Mouse (Mus musculus): ENCODE measurements around the gene Cbx6. TPM values are rescaled to one million over a fixed set of nuclear protein-coding genes. Genes with fewer than 3 reads are reported as not detected.

The Cbx6 gene
- total and polyA plus RNA-seq, 2 experiments = 1.2 to 3.7 TPM

DNA sequence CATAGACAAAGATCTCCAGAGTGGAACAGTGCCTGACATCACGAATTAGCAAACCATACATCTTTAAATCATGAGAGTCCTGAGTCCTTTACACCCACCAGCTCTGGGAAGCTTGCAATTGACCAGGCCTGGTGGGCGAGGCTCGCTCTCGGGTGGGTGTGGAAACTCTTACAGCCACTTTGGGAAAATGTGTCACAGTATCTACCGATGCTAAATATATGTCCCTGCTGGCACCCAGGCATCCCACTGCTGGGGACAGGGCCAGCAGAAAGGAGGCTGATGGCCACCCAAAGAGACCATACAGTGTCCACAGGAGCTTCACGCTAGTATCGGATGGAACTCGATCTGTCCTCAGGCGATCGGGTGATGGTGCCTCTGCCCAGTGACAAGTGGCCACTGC, 35.9 kb downstream of the Cbx6 start:
- no peak for TF ChIP-seq CTCF (IDR thresholded peaks at IDR 0.05; ENCODE audit: low read depth, low read length)
- TF ChIP-seq POLR2A (IDR thresholded peaks at IDR 0.05; ENCODE audit: extremely low read depth, insufficient read depth, low read length) = no peak
- Histone ChIP-seq H3K9ac (ENCODE audit: low read depth, low read length) (no peak overlapping the region), H3K4me1 (ENCODE audit: control insufficient read depth, insufficient read depth, low read length) (no peaks in the 10 kb centered on the region), H3K79me2 (ENCODE audit: control insufficient read depth, insufficient read depth, low read length) (no peaks in the 10 kb centered on the region), H3K27ac (replicated peaks; ENCODE audit: insufficient read depth, low read depth, low read length) (no peak overlapping the region), H3K4me3 (ENCODE audit: insufficient read depth, low read depth, low read length) (no peak overlapping the region), H3K36me3 (ENCODE audit: control insufficient read depth, insufficient read depth, low read length) (no peaks in the 10 kb centered on the region), H3K27me3 (ENCODE audit: control insufficient read depth, insufficient read depth, low read length) (peaks cover 4% of the 10 kb centered on the region)
- no peak for DNase-seq (ENCODE audit: extremely low read depth, low read depth, low spot score)
- WGBS = 86% methylated on average over 10 of the region's 10 CpGs

DNA sequence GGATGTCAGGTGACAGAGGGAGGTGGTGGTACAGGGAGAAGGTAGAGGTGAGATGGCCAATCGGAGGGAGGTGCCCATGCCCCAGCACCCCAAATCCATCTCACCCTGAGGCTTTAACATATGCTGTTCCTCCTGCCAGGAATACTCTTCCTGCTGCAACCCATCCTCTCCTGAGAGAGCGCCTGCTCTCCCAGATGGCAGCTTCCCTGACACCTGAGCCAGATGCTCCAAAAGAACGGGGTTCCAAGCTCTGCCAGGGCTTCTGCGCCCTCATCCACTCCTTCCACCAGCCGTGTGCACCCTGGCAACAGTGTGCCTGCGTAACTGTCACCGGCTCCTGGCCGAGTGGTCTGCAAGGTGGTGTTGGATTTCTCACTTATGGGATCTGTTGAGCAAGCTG, 36.8 kb downstream of the Cbx6 start:
- Histone ChIP-seq H3K79me2 (ENCODE audit: control insufficient read depth, insufficient read depth, low read length) (no peaks in the 10 kb centered on the region), H3K4me1 (ENCODE audit: control insufficient read depth, insufficient read depth, low read length) (no peaks in the 10 kb centered on the region), H3K4me3 (ENCODE audit: insufficient read depth, low read depth, low read length) (no peak overlapping the region), H3K27ac (replicated peaks; ENCODE audit: insufficient read depth, low read depth, low read length) (no peak overlapping the region), H3K36me3 (ENCODE audit: control insufficient read depth, insufficient read depth, low read length) (no peaks in the 10 kb centered on the region), H3K27me3 (ENCODE audit: control insufficient read depth, insufficient read depth, low read length) (peaks cover 3% of the 10 kb centered on the region; the same call in 1 of the 2 replicates), H3K9ac (ENCODE audit: low read depth, low read length) (no peak overlapping the region)
- TF ChIP-seq CTCF (IDR thresholded peaks at IDR 0.05; ENCODE audit: low read depth, low read length) (no peak), POLR2A (IDR thresholded peaks at IDR 0.05; ENCODE audit: extremely low read depth, insufficient read depth, low read length) (no peak)
- DNase-seq (ENCODE audit: extremely low read depth, low read depth, low spot score) = no peak
- WGBS = 87% methylated on average over 8 of the region's 8 CpGs

DNA sequence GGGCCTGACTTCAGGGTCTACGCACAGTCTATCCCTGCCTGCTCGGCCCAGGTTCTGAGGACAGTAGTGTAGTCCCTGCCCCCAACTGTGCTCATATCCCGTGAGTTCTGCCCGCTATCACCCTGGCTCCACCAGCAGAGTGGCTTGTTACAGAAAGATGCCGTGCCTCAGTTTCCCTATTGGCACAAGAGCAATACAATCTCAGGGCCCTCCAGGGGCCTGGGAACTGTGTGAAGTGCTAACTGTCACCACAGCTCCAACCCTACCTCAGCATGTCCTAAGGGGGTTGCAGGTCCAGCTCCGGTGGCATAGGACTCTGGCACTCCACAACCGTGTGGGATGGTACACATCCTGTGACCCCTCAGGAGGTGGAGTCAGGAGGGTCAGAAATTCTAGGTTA, 37.4 kb downstream of the Cbx6 start:
- WGBS = 83% methylated on average over 7 of the region's 7 CpGs
- DNase-seq (ENCODE audit: extremely low read depth, low read depth, low spot score) = no peak
- TF ChIP-seq POLR2A (IDR thresholded peaks at IDR 0.05; ENCODE audit: extremely low read depth, insufficient read depth, low read length) = no peak
- TF ChIP-seq CTCF (IDR thresholded peaks at IDR 0.05; ENCODE audit: low read depth, low read length) = no peak
- Histone ChIP-seq H3K4me1 (ENCODE audit: control insufficient read depth, insufficient read depth, low read length) (no peaks in the 10 kb centered on the region), H3K27ac (replicated peaks; ENCODE audit: insufficient read depth, low read depth, low read length) (no peak overlapping the region), H3K79me2 (ENCODE audit: control insufficient read depth, insufficient read depth, low read length) (no peaks in the 10 kb centered on the region), H3K4me3 (ENCODE audit: insufficient read depth, low read depth, low read length) (no peak overlapping the region), H3K27me3 (ENCODE audit: control insufficient read depth, insufficient read depth, low read length) (peaks cover under 1% of the 10 kb centered on the region; the same call in 1 of the 2 replicates), H3K36me3 (ENCODE audit: control insufficient read depth, insufficient read depth, low read length) (no peaks in the 10 kb centered on the region), H3K9ac (ENCODE audit: low read depth, low read length) (no peak overlapping the region)

DNA sequence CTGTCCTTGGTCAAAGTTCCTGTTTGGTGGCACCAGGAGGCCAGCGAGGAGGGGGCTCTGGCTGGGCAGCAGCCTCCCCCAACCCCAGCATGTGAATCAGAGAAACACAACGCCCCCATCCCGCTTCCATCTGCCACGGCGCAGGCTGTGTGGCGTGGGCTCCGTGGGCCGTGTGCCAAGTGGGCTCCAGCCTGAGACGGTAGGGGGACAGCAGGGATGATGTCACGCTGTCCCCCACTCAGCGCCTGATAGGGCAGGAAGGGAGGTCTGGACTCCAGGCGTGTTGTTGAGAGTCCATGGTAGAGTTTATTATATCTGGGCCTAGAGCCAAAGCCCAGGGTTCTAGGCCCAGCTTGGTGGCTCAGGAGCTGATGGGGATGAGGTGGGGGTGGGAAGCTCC, 38.2 kb downstream of the Cbx6 start:
- Histone ChIP-seq H3K27ac (replicated peaks; ENCODE audit: insufficient read depth, low read depth, low read length) (no peak overlapping the region), H3K36me3 (ENCODE audit: control insufficient read depth, insufficient read depth, low read length) (no peaks in the 10 kb centered on the region), H3K4me1 (ENCODE audit: control insufficient read depth, insufficient read depth, low read length) (no peaks in the 10 kb centered on the region), H3K79me2 (ENCODE audit: control insufficient read depth, insufficient read depth, low read length) (no peaks in the 10 kb centered on the region), H3K9ac (ENCODE audit: low read depth, low read length) (no peak overlapping the region), H3K27me3 (ENCODE audit: control insufficient read depth, insufficient read depth, low read length) (no peaks in the 10 kb centered on the region), H3K4me3 (ENCODE audit: insufficient read depth, low read depth, low read length) (no peak overlapping the region)
- DNase-seq (ENCODE audit: extremely low read depth, low read depth, low spot score) = no peak
- TF ChIP-seq CTCF (IDR thresholded peaks at IDR 0.05; ENCODE audit: low read depth, low read length) (no peak), POLR2A (IDR thresholded peaks at IDR 0.05; ENCODE audit: extremely low read depth, insufficient read depth, low read length) (no peak)
- WGBS = 83% methylated on average over 12 of the region's 12 CpGs

DNA sequence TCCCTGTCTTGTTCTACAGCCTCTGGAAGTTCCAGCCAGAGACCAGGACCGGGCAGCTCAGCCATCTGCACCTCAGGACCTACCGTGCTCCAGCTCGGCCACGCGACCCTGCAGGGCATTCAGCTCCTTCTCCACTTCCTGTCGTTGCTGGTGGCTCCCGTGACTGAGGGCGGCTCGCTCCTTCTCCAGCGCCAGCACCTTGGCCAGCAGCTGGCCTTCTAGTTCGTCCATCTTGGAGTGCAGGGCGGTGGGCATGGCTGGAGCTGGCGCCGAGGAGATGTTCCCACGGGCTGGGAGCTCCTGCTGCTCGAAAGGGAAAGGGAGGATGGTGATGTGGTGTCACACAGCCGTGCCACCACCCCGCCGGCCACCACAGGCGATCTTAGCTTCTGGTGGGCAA, 40.3 kb downstream of the Cbx6 start:
- no peak for TF ChIP-seq CTCF (IDR thresholded peaks at IDR 0.05; ENCODE audit: low read depth, low read length)
- TF ChIP-seq POLR2A (IDR thresholded peaks at IDR 0.05; ENCODE audit: extremely low read depth, insufficient read depth, low read length) = no peak
- Histone ChIP-seq H3K79me2 (ENCODE audit: control insufficient read depth, insufficient read depth, low read length) (no peaks in the 10 kb centered on the region), H3K4me1 (ENCODE audit: control insufficient read depth, insufficient read depth, low read length) (no peaks in the 10 kb centered on the region), H3K36me3 (ENCODE audit: control insufficient read depth, insufficient read depth, low read length) (no peaks in the 10 kb centered on the region), H3K27me3 (ENCODE audit: control insufficient read depth, insufficient read depth, low read length) (no peaks in the 10 kb centered on the region), H3K4me3 (ENCODE audit: insufficient read depth, low read depth, low read length) (no peak overlapping the region), H3K27ac (replicated peaks; ENCODE audit: insufficient read depth, low read depth, low read length) (no peak overlapping the region), H3K9ac (ENCODE audit: low read depth, low read length) (no peak overlapping the region)
- no peak for DNase-seq (ENCODE audit: extremely low read depth, low read depth, low spot score)
- WGBS = 28% methylated on average over 20 of the region's 20 CpGs

DNA sequence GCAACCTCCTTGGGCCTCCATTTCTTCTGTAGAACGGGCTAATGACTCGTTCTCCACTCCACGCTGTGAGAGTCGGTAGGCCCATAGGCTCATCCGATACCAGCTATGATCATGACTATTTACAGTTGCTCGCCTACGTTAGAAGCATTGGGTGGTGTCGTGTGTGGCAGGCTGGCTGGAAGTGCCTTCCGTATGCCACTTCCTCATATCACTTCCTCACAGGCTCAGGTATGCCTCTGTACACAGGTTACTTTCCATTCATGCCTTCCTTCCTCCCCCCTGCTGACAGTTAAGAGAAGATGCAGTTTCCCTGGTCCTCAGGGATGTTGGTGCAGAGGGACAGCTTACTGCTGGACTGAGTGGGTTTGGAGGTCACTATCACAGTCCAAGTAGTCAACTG, 41.4 kb downstream of the Cbx6 start:
- Histone ChIP-seq H3K4me1 (ENCODE audit: control insufficient read depth, insufficient read depth, low read length) (no peaks in the 10 kb centered on the region), H3K27me3 (ENCODE audit: control insufficient read depth, insufficient read depth, low read length) (no peaks in the 10 kb centered on the region), H3K36me3 (ENCODE audit: control insufficient read depth, insufficient read depth, low read length) (no peaks in the 10 kb centered on the region), H3K9ac (ENCODE audit: low read depth, low read length) (no peak overlapping the region), H3K27ac (replicated peaks; ENCODE audit: insufficient read depth, low read depth, low read length) (no peak overlapping the region), H3K79me2 (ENCODE audit: control insufficient read depth, insufficient read depth, low read length) (no peaks in the 10 kb centered on the region), H3K4me3 (ENCODE audit: insufficient read depth, low read depth, low read length) (no peak overlapping the region)
- TF ChIP-seq CTCF (IDR thresholded peaks at IDR 0.05; ENCODE audit: low read depth, low read length) = no peak
- no peak for TF ChIP-seq POLR2A (IDR thresholded peaks at IDR 0.05; ENCODE audit: extremely low read depth, insufficient read depth, low read length)
- WGBS = 92% methylated on average over 9 of the region's 9 CpGs
- DNase-seq (ENCODE audit: extremely low read depth, low read depth, low spot score) = no peak
